Mouse (Mus musculus): Measurements from ENCODE around the gene Spem2. TPM values are rescaled to one million over a fixed set of nuclear protein-coding genes. Genes with fewer than 3 reads are reported as not detected.

The Spem2 gene
- total and polyA plus RNA-seq, 3 experiments = 0.20 TPM; not detected in 2

DNA sequence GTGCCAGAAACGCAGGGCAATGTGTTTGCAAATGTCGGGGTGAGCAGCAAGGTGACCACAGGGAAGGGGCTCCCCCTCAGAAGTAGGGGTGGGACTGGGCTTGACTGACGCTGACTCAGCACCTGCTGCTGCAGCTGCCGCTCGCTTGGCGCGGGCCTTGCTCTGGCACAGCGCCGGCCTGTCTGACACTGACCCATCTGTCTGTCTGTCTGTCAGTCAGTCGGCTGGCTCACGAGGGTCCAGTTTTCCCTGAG lies 18.2 kb downstream of the Spem2 start:
- no peak overlapping the region for H3K9ac ChIP-seq (ENCODE audit: low read depth, low read length)
- DNase-seq = no peak
- intact Hi-C loops (cut with DNase I) = no loop called here
- no peaks in the 10 kb centered on the region for H3K36me3 ChIP-seq (ENCODE audit: control insufficient read depth, insufficient read depth, low read length)
- H3K27me3 ChIP-seq (ENCODE audit: control insufficient read depth, insufficient read depth, low read length) = no peaks in the 10 kb centered on the region
- no peak overlapping the region for H3K27ac ChIP-seq
- peaks cover 4% of the 10 kb centered on the region; the same call in 1 of the 2 replicates for H3K4me1 ChIP-seq (ENCODE audit: control insufficient read depth, insufficient read depth, low read length)
- no peaks in the 10 kb centered on the region for H3K79me2 ChIP-seq (replicated peaks; ENCODE audit: control insufficient read depth, insufficient read depth, low read length)
- TF ChIP-seq CTCF (IDR thresholded peaks at IDR 0.05) (no peak), POLR2A (IDR thresholded peaks at IDR 0.05; ENCODE audit: insufficient read depth, low read depth, low read length) (no peak), EP300 (IDR thresholded peaks at IDR 0.05; ENCODE audit: insufficient read depth, low read depth, low read length) (no peak)
- WGBS = 16% methylated on average over 11 of the region's 11 CpGs
- H3K4me3 ChIP-seq = no peak overlapping the region

DNA sequence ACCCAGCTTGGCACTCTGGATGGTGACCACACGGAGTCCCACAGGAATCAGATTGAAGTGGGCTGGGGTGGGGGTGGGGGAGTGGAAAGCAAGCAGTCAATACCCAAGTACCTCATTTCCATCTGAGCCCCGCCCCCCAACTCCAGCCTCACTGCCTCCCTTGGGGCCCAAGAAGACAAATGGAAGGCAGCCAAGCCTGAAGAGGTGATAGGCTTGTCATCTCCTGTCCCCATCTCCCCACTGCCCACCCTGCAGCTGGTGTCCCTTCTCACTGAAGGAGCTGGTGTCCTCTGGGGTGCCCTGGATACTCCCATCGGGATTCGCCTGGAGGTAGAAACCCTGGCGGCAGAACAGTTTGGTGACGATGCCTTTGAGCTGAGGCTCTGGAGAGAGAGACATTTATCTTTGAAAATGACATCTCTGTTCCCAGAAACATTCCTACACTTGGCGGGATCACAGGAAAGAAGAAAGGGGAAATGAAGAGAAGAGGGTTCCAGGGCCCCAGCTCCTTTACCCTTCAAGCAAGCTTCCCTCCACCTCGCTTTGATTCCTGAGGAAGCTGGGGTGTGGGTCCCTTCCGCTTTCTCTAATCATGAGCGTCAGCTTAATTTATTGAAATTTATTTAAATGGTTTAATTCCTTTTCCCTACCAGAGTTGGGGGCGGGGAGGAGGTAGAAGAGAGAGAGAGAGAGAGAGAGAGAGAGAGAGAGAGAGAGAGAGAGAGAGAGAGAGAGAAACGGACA lies 18.7 kb downstream of the Spem2 start:
- Histone ChIP-seq H3K27me3 (ENCODE audit: control insufficient read depth, insufficient read depth, low read length) (no peaks in the 10 kb centered on the region), H3K9ac (ENCODE audit: low read depth, low read length) (no peak overlapping the region), H3K27ac (no peak overlapping the region), H3K4me3 (no peak overlapping the region), H3K36me3 (ENCODE audit: control insufficient read depth, insufficient read depth, low read length) (no peaks in the 10 kb centered on the region), H3K4me1 (ENCODE audit: control insufficient read depth, insufficient read depth, low read length) (peaks cover 5% of the 10 kb centered on the region; the same call in 1 of the 2 replicates), H3K79me2 (replicated peaks; ENCODE audit: control insufficient read depth, insufficient read depth, low read length) (no peaks in the 10 kb centered on the region)
- peak in 1 of 2 experiments; percentile 33 for DNase-seq
- intact Hi-C loops (cut with DNase I) = no loop called here
- TF ChIP-seq EP300 (IDR thresholded peaks at IDR 0.05; ENCODE audit: insufficient read depth, low read depth, low read length) = no peak
- no peak for TF ChIP-seq POLR2A (IDR thresholded peaks at IDR 0.05; ENCODE audit: insufficient read depth, low read depth, low read length)
- TF ChIP-seq CTCF (IDR thresholded peaks at IDR 0.05) = no peak
- WGBS = 50% methylated on average over 12 of the region's 12 CpGs

DNA sequence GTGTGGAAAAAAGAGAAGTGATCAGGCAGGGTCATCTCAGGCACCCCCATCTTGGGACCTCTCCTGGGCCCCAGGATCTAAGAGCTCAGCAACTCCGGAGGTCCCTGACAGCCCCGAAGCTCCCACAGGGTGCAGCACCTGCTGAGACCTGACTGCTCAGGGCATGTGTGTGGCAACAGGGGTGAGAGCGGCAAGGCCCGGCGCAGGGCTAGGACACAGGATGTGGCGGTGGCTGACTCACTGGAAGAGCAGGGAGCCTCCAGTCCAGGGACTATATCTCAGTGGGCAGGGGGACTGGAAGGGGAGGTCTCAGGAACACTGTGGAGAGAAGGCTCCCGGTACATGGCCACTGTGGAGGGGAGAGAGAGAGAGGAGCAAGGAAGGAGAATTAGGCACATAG lies 20.3 kb downstream of the Spem2 start:
- Histone ChIP-seq H3K27ac (no peak overlapping the region), H3K79me2 (replicated peaks; ENCODE audit: control insufficient read depth, insufficient read depth, low read length) (no peaks in the 10 kb centered on the region), H3K36me3 (ENCODE audit: control insufficient read depth, insufficient read depth, low read length) (no peaks in the 10 kb centered on the region), H3K4me1 (ENCODE audit: control insufficient read depth, insufficient read depth, low read length) (0 out of 2 replicates have a peak, but pooled peaks cover 1% of the 10 kb centered on the region), H3K4me3 (no peak overlapping the region), H3K27me3 (ENCODE audit: control insufficient read depth, insufficient read depth, low read length) (no peaks in the 10 kb centered on the region), H3K9ac (ENCODE audit: low read depth, low read length) (no peak overlapping the region)
- TF ChIP-seq EP300 (IDR thresholded peaks at IDR 0.05; ENCODE audit: insufficient read depth, low read depth, low read length) (no peak), CTCF (IDR thresholded peaks at IDR 0.05) (no peak), POLR2A (IDR thresholded peaks at IDR 0.05; ENCODE audit: insufficient read depth, low read depth, low read length) (no peak)
- intact Hi-C loops (cut with DNase I) = no loop called here
- WGBS = 81% methylated on average over 7 of the region's 7 CpGs
- no peak for DNase-seq

DNA sequence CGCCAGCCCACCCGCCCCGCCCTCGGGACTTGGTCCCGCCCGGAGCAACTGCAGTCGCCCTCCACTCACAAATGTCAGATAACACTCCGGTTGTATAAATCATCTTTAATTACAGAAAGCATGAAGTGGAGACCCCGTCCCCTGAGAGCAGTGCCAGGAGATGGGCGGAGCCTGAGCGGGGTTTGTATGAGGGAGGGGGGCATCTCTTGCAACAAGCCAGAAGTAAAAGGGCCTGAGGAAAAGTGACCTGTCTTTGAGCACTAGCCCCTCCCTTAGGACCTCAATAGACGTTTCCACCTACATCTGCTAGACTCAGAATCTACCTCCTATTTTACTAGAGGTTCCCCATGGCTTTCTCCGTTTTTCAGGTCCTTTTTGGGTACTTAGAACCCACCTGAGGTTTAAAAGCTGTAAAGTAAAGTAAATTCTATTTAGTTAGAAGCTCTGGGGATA lies 22.3 kb downstream of the Spem2 start:
- no peaks in the 10 kb centered on the region for H3K36me3 ChIP-seq (ENCODE audit: control insufficient read depth, insufficient read depth, low read length)
- 4% methylated on average over 13 of the region's 13 CpGs for WGBS
- no peak for TF ChIP-seq EP300 (IDR thresholded peaks at IDR 0.05; ENCODE audit: insufficient read depth, low read depth, low read length)
- TF ChIP-seq CTCF (IDR thresholded peaks at IDR 0.05) = no peak
- no peak for TF ChIP-seq POLR2A (IDR thresholded peaks at IDR 0.05; ENCODE audit: insufficient read depth, low read depth, low read length)
- H3K27ac ChIP-seq = peak overlapping the region; percentile 95
- H3K27me3 ChIP-seq (ENCODE audit: control insufficient read depth, insufficient read depth, low read length) = no peaks in the 10 kb centered on the region
- 0 out of 2 replicates have a peak, but pooled peaks cover 1% of the 10 kb centered on the region for H3K4me1 ChIP-seq (ENCODE audit: control insufficient read depth, insufficient read depth, low read length)
- no peak overlapping the region for H3K9ac ChIP-seq (ENCODE audit: low read depth, low read length)
- H3K79me2 ChIP-seq (replicated peaks; ENCODE audit: control insufficient read depth, insufficient read depth, low read length) = no peaks in the 10 kb centered on the region
- intact Hi-C loops (cut with DNase I) = no loop called here
- no peak for DNase-seq
- peak overlapping the region; percentile 89 for H3K4me3 ChIP-seq

DNA sequence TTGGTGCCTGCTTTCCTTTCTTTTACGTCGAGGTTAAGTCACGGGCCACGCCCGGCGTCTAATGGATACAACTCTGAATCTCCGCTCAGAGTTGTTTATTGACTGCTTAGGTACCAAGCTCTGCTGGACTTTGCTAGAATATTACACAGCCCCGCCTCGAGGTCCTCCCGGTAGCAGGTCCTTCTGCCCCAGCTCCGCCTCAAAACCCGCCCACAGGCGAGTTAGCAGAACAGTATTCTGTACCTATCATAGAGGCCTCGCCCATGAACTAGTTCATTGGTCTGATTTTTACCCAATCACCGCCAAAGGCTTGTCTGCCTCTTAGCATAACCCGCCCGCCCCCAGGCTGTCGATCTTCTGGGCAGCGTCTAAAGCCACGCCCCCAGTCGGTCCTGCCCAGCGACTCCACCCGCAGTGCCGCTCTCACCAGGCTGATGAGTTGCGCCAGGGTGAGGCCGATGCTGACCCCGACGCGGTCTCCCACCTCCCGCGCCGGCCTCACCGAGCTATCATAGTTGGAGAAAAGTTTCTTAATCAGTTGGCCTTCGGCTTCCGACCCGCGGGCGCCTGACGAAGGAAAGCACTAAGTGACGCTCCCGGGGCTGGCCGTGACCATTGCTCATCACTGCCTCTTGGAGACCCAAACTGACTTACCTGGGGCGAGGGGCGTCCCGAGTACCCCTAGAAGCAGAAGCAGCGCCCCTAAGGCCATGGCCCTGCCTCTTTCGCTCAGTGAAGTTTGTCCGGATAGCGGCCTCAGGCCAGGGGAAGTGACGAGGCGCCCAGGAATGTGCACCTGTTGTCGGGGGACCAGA lies 22.9 kb downstream of the Spem2 start, which contains the start of gene Chrnb1:
Gene Chrnb1 (minus strand): TSS at position 776 of the 815 bp plus-strand sequence.
- 2% methylated on average over 52 of the region's 52 CpGs for WGBS
- H3K27ac ChIP-seq = peak within 1 kb of the TSS; percentile 95
- TF ChIP-seq CTCF (IDR thresholded peaks at IDR 0.05) (peak; percentile 28), EP300 (IDR thresholded peaks at IDR 0.05; ENCODE audit: insufficient read depth, low read depth, low read length) (no peak), POLR2A (IDR thresholded peaks at IDR 0.05; ENCODE audit: insufficient read depth, low read depth, low read length) (peak; percentile 93)
- H3K4me3 ChIP-seq = peak within 1 kb of the TSS; percentile 89
- H3K36me3 ChIP-seq (ENCODE audit: control insufficient read depth, insufficient read depth, low read length) = no peaks in the 10 kb centered on the region
- H3K27me3 ChIP-seq (ENCODE audit: control insufficient read depth, insufficient read depth, low read length) = no peaks in the 10 kb centered on the region
- DNase-seq = peak; percentile 92 to 97
- H3K4me1 ChIP-seq (ENCODE audit: control insufficient read depth, insufficient read depth, low read length) = 0 out of 2 replicates have a peak, but pooled peaks cover 1% of the 10 kb centered on the region
- H3K79me2 ChIP-seq (replicated peaks; ENCODE audit: control insufficient read depth, insufficient read depth, low read length) = no peaks in the 10 kb centered on the region
- intact Hi-C loops (cut with DNase I) = no loop called here
- peak within 1 kb of the TSS; percentile 63 for H3K9ac ChIP-seq (ENCODE audit: low read depth, low read length)
